Mouse (Mus musculus) midbrain, embryonic 16.5 days (tissue): Measurements from ENCODE around the gene Tmub1. TPM values are rescaled to one million over a fixed set of nuclear protein-coding genes. Genes with fewer than 3 reads are reported as not detected.

ENCODE experiments used
- ATAC-seq: fragments of 200-750 bp; cut with Nextera tagmentation; 2 replicates; pipeline ENCODE4 v1.8.0; 2017; ENCODE audit warnings: moderate TSS enrichment
- H3K27ac ChIP-seq: fragments of 300-500 bp; sonication (generic); 2 replicates; pipeline ENCODE4 v1.5.1; 2014; ENCODE audit warnings: mild to moderate bottlenecking, low read length, mixed read lengths
- H3K27me3 ChIP-seq: fragments of 300-500 bp; sonication (generic); 2 replicates; pipeline ENCODE4 v1.6.1; 2014; ENCODE audit warnings: low read depth, low read length, mixed read lengths; ENCODE audit not compliant: control insufficient read depth, insufficient read depth
- H3K36me3 ChIP-seq: fragments of 300-500 bp; sonication (generic); 2 replicates; pipeline ENCODE4 v1.6.1; 2014; ENCODE audit warnings: mild to moderate bottlenecking, low read length, moderate library complexity, mixed read lengths; ENCODE audit not compliant: control insufficient read depth, insufficient read depth
- H3K4me1 ChIP-seq: fragments of 300-500 bp; sonication (generic); 2 replicates; pipeline ENCODE4 v1.6.1; 2014; ENCODE audit warnings: mild to moderate bottlenecking, low read length, mixed read lengths; ENCODE audit not compliant: control insufficient read depth, insufficient read depth
- H3K4me2 ChIP-seq: fragments of 300-500 bp; sonication (generic); 2 replicates; pipeline ENCODE4 v1.6.1; 2014; ENCODE audit warnings: mild to moderate bottlenecking, low read length, mixed read lengths
- H3K4me3 ChIP-seq: fragments of 300-500 bp; sonication (generic); 2 replicates; pipeline ENCODE4 v1.5.1; 2014; ENCODE audit warnings: low read depth, mild to moderate bottlenecking, low read length, moderate library complexity, mixed read lengths
- H3K9ac ChIP-seq: fragments of 300-500 bp; sonication (generic); 2 replicates; pipeline ENCODE4 v1.6.1; 2014; ENCODE audit warnings: low read depth, low read length, mixed read lengths
- H3K9me3 ChIP-seq: fragments of 300-500 bp; sonication (generic); replicated peaks from 2 replicates; pipeline ENCODE4 v1.6.1; 2014; ENCODE audit warnings: mild to moderate bottlenecking, low read length, mixed read lengths; ENCODE audit not compliant: control insufficient read depth, poor library complexity, severe bottlenecking
- WGBS: fragments of 180-500 bp; shearing (Covaris S2); extraction: QIAGEN DNeasy Blood & Tissue Kit; methylation state at CpG from one replicate; pipeline ENCODE4 v1.1.7; 2014; 5-methylcytosine and 5-hydroxymethylcytosine counted together
- polyA plus RNA-seq: library from polyadenylated mRNA; unstranded; fragments of >200 nt; fragmentation: Nextera tagmentation; extraction: Ambion mirVana; gene quantifications from 2 replicates; pipeline ENCODE4 v1.2.1, GENCODE M21; 2015

Gene Tmub1
- polyA plus RNA-seq, 1 experiment from 2014 or later = 63.2 TPM

DNA sequence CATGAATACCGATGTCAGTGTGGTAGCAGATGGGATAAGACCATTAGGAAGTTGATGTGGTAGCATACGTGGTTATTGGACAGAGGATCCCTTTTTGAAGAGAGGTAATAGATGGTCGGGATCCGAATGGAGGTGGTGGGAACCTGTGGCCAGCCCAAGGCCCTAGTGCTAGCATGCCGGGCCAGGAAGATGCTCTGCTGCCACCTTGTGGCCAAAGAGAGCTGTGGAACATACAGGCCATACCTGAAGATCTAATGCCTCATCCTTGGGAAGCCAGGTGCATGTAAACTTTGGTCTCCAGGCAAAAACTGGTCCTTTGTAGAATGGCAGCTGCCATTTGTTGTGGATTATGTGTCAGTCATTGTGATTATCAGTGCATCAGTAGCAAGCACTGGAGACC is 22.9 kb upstream of the Tmub1 start:
- Histone ChIP-seq H3K4me1 (peaks cover 33% of the 10 kb centered on the region), H3K27me3 (no peaks in the 10 kb centered on the region; the same call in none of the 2 replicates), H3K9ac (no peak overlapping the region), H3K36me3 (no peaks in the 10 kb centered on the region), H3K9me3 (no peaks in the 10 kb centered on the region), H3K4me3 (no peak overlapping the region), H3K27ac (no peak overlapping the region), H3K4me2 (no peak overlapping the region)
- 9% methylated on average over 5 of the region's 5 CpGs for WGBS
- ATAC-seq = peak; percentile 63

- Histone ChIP-seq H3K9me3 (no peaks in the 10 kb centered on the region), H3K27ac (no peak overlapping the region), H3K36me3 (no peaks in the 10 kb centered on the region), H3K4me1 (peaks cover 14% of the 10 kb centered on the region), H3K4me2 (no peak overlapping the region), H3K4me3 (no peak overlapping the region), H3K9ac (no peak overlapping the region), H3K27me3 (no peaks in the 10 kb centered on the region)
- ATAC-seq = no peak
- 19% methylated on average over 12 of the region's 12 CpGs for WGBS
These were observed 19.1 kb upstream of the Tmub1 start for GRCm38 (mm10) chr5:24466762-24467161.

DNA sequence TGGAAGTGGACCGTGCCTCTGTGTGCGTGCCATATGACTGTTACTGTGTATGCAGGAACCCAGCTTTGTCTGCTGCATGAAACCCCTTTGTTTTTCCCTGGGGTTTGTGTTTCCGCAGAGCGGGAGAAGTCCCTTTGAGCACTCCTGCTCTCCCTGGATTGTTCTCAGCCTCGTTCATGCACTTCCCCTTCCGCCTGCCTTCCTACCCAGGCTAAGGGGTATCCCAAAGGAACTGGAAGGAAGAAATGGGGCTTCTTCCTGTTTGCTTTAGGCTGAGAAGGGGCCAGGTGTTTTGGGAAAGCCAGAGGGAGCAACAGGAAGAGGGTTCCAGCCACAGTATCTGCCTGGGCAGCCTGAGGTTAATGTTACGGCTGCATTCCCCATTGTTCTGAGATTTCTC is 8.0 kb upstream of the Tmub1 start:
- H3K36me3 ChIP-seq = no peaks in the 10 kb centered on the region
- no peak for ATAC-seq
- H3K4me3 ChIP-seq = no peak overlapping the region
- WGBS = 46% methylated on average over 7 of the region's 7 CpGs
- no peaks in the 10 kb centered on the region for H3K9me3 ChIP-seq
- no peak overlapping the region for H3K27ac ChIP-seq
- peaks cover 35% of the 10 kb centered on the region for H3K4me1 ChIP-seq
- no peaks in the 10 kb centered on the region for H3K27me3 ChIP-seq
- H3K4me2 ChIP-seq = peak overlapping the region; percentile 95; the same call in 1 of the 2 replicates
- peak overlapping the region; percentile 40 for H3K9ac ChIP-seq

DNA sequence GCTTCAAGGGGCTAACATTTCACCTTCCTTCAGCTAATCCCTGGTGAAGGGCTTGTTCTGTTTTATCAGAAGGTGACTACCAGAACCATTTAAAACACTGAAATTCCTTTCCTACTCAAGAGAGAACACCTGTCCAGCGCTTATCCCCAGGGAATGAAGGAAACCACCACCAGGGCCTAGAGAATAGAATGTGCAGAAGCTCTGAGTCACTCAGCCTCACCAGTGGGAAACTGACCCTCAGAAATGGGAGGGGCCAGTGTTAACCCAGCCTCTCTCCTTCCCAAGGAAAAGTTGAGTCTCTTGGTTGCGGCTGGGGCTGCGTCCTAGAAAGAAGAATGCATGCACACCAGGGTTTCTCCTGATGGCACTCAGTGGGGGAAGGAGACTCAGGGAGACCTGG is 7.4 kb upstream of the Tmub1 start:
- Histone ChIP-seq H3K4me1 (peaks cover 35% of the 10 kb centered on the region), H3K9ac (no peak overlapping the region), H3K4me2 (peak overlapping the region; percentile 95), H3K4me3 (no peak overlapping the region), H3K9me3 (no peaks in the 10 kb centered on the region), H3K27ac (no peak overlapping the region), H3K36me3 (no peaks in the 10 kb centered on the region), H3K27me3 (no peaks in the 10 kb centered on the region)
- no peak for ATAC-seq
- 55% methylated on average over 3 of the region's 3 CpGs for WGBS

DNA sequence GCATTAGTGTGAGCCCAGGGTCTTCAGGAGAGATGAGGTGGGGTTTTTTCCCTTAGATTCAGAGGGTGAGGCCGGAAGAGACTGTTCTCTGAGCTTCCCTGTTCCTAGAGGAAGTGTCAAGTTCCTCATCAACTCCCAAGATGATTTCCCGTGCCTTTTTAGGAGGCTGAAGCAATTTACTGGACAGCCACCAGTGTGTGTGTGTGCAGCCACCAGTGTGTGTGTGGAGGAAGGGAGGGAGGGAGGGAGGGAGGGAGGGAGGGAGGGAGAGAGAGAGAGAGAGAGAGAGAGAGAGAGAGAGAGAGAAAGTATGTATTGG is 6.3 kb upstream of the Tmub1 start:
- peaks cover 35% of the 10 kb centered on the region for H3K4me1 ChIP-seq
- H3K9ac ChIP-seq = peak overlapping the region; percentile 95

GRCm38 (mm10) chr5:24453283-24453984 is 5.8 kb upstream of the Tmub1 start:
- no peaks in the 10 kb centered on the region for H3K27me3 ChIP-seq
- 4% methylated on average over 5 of the region's 5 CpGs for WGBS
- ATAC-seq = peak; percentile 3; the same call in 1 of the 2 replicates

More for the DNA sequence above, 6.3 kb upstream of the Tmub1 start:
- peak overlapping the region; percentile 54; the same call in 1 of the 2 replicates for H3K27ac ChIP-seq
- no peaks in the 10 kb centered on the region for H3K9me3 ChIP-seq
- H3K4me3 ChIP-seq = peak overlapping the region; percentile 93
- ATAC-seq = no peak
- WGBS = 11% methylated on average over 2 of the region's 2 CpGs
- no peaks in the 10 kb centered on the region for H3K27me3 ChIP-seq
- H3K4me2 ChIP-seq = peak overlapping the region; percentile 95
- H3K36me3 ChIP-seq = no peaks in the 10 kb centered on the region

GRCm38 (mm10) chr5:24452691-24453233 is 5.1 kb upstream of the Tmub1 start:
- Histone ChIP-seq H3K4me2 (peak overlapping the region; percentile 95), H3K4me1 (peaks cover 38% of the 10 kb centered on the region), H3K9ac (peak overlapping the region; percentile 95), H3K4me3 (peak overlapping the region; percentile 93), H3K27me3 (no peaks in the 10 kb centered on the region), H3K36me3 (no peaks in the 10 kb centered on the region), H3K9me3 (no peaks in the 10 kb centered on the region), H3K27ac (peak overlapping the region; percentile 83)
- ATAC-seq = peak; percentile 20
- WGBS = under 1% methylated on average over 27 of the region's 29 CpGs

More at GRCm38 (mm10) chr5:24453283-24453984, 5.8 kb upstream of the Tmub1 start:
- no peaks in the 10 kb centered on the region for H3K36me3 ChIP-seq
- H3K9ac ChIP-seq = peak overlapping the region; percentile 95
- H3K4me3 ChIP-seq = peak overlapping the region; percentile 93
- no peaks in the 10 kb centered on the region for H3K9me3 ChIP-seq
- peaks cover 35% of the 10 kb centered on the region for H3K4me1 ChIP-seq
- peak overlapping the region; percentile 95 for H3K4me2 ChIP-seq
- peak overlapping the region; percentile 83 for H3K27ac ChIP-seq

DNA sequence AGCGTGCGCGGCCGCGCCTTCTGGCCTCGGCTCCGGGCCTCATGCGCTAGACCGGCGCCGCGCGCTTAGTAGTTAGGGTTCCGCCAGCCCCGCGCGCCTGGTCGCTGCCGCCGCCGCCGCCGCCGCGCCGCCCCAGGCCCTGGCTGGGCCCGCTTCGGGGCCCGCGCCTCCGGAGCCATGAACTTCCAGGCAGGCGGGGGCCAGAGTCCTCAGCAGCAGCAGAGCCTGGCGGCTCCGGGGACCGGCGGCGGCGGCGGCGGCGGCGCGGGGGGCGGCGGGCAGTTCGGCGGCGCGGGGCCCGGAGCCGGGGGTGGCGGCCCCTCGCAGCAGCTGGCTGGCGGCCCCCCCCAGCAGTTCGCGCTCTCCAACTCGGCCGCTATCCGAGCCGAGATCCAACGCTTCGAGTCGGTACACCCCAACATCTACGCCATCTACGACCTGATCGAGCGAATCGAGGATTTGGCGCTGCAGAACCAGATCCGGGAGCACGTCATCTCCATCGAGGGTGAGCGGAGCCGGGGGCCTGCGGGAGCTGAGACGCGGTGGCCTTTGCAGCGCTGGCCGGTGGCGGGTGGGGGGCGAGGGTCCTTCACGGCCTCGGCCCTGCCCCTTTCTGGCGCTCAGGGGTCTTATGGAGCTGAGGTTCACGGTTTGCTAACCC is 4.5 kb upstream of the Tmub1 start, which contains the start of gene Agap3:
Gene Agap3, plus strand, starts transcription at position 148 of the 661 bp plus-strand sequence.
- Histone ChIP-seq H3K27ac (peak within 1 kb of the TSS; percentile 83), H3K27me3 (no peaks in the 10 kb centered on the region), H3K4me2 (peak within 1 kb of the TSS; percentile 95), H3K4me3 (peak within 1 kb of the TSS; percentile 93), H3K4me1 (peaks cover 40% of the 10 kb centered on the region), H3K9ac (peak within 1 kb of the TSS; percentile 95), H3K36me3 (no peaks in the 10 kb centered on the region), H3K9me3 (no peaks in the 10 kb centered on the region)
- ATAC-seq = peak; percentile 3
- 0% methylated on average over 44 of the region's 85 CpGs for WGBS
